Mouse (Mus musculus) spleen, adult 2 months (tissue): ENCODE measurements at regions not wholly inside any gene's neighbourhood (a gene's known extent, or its start where the extent isn't known, plus 50 kb on each side); places are given as distances from the start of the nearest gene placed in this dataset.

ENCODE experiments used
- DNase-seq, 2 experiments: peaks; one replicate each; pipeline versions ENCODE4 v3.0.0 to v3.0.0-alpha.2; 2012 to 2021; ENCODE audit warnings: low spot score in 2 of 2, low read depth in 1 of 2
- H3K27ac ChIP-seq: fragments of 200-500 bp; 2 replicates; pipeline ENCODE4 v1.5.1; 2012; ENCODE audit warnings: low read length, inconsistent platforms; ENCODE audit not compliant: insufficient read depth
- H3K27me3 ChIP-seq: fragments of 200-500 bp; 2 replicates; pipeline ENCODE4 v1.6.1; 2012; ENCODE audit warnings: mild to moderate bottlenecking, moderate library complexity, low read length, inconsistent platforms; ENCODE audit not compliant: control insufficient read depth, insufficient read depth
- H3K36me3 ChIP-seq: fragments of 200-500 bp; 2 replicates; pipeline ENCODE4 v1.6.1; 2012; ENCODE audit warnings: mild to moderate bottlenecking, low read length, inconsistent platforms; ENCODE audit not compliant: control insufficient read depth, insufficient read depth
- H3K4me1 ChIP-seq: fragments of 200-500 bp; 2 replicates; pipeline ENCODE4 v1.6.1; 2011; ENCODE audit warnings: inconsistent platforms; ENCODE audit not compliant: control insufficient read depth, insufficient read depth, insufficient read length
- H3K4me3 ChIP-seq: fragments of 200-500 bp; 2 replicates; pipeline ENCODE4 v1.5.1; 2011; ENCODE audit warnings: mild to moderate bottlenecking, inconsistent platforms; ENCODE audit not compliant: insufficient read depth, insufficient read length; ENCODE audit errors: extremely low read depth
- CTCF ChIP-seq: fragments of 200-500 bp; IDR thresholded peaks from 2 replicates; pipeline ENCODE4 v1.5.1; 2011; ENCODE audit warnings: mild to moderate bottlenecking, inconsistent platforms; ENCODE audit not compliant: insufficient read depth, insufficient read length, insufficient replicate concordance; ENCODE audit errors: extremely low read depth
- POLR2A ChIP-seq: fragments of 200-500 bp; IDR thresholded peaks from 2 replicates; pipeline ENCODE4 v1.6.1; 2011; ENCODE audit warnings: low read depth, low read length, inconsistent platforms
- WGBS: fragments of 180-500 bp; shearing (Covaris S2); methylation state at CpG from one replicate; pipeline ENCODE4 v1.1.7; 2018; 5-methylcytosine and 5-hydroxymethylcytosine counted together

GRCm38 (mm10) chr1:83731682-83732081, 323.7 kb upstream of the Sphkap start:
- H3K36me3 ChIP-seq, result no peaks in the 10 kb centered on the region
- H3K4me3 ChIP-seq, result no peak overlapping the region
- no peaks in the 10 kb centered on the region for H3K27me3 ChIP-seq
- H3K4me1 ChIP-seq, result no peaks in the 10 kb centered on the region
- no peak for DNase-seq
- TF ChIP-seq CTCF (no peak), POLR2A (no peak)
- WGBS, result 6% methylated on average over 1 of the region's 1 CpGs
- H3K27ac ChIP-seq, result no peak overlapping the region

- 81% methylated on average over 6 of the region's 6 CpGs for WGBS
- H3K4me1 ChIP-seq, result no peaks in the 10 kb centered on the region
- no peaks in the 10 kb centered on the region for H3K27me3 ChIP-seq
- no peak overlapping the region for H3K27ac ChIP-seq
- no peak overlapping the region for H3K4me3 ChIP-seq
- DNase-seq, result no peak
- no peak for TF ChIP-seq POLR2A
- no peaks in the 10 kb centered on the region for H3K36me3 ChIP-seq
Measured at GRCm38 (mm10) chr1:83728810-83729209, 320.8 kb upstream of the Sphkap start.

- Histone ChIP-seq H3K36me3 (no peaks in the 10 kb centered on the region), H3K4me3 (no peak overlapping the region), H3K27me3 (no peaks in the 10 kb centered on the region), H3K4me1 (no peaks in the 10 kb centered on the region), H3K27ac (no peak overlapping the region)
- 90% methylated on average over 4 of the region's 4 CpGs for WGBS
- TF ChIP-seq CTCF, result no peak
- no peak for TF ChIP-seq POLR2A
- DNase-seq, result no peak
Measured at GRCm38 (mm10) chr1:83727938-83728337, 319.9 kb upstream of the Sphkap start.

GRCm38 (mm10) chr1:83727215-83727614, 319.2 kb upstream of the Sphkap start:
- Histone ChIP-seq H3K36me3 (no peaks in the 10 kb centered on the region), H3K4me3 (no peak overlapping the region), H3K4me1 (no peaks in the 10 kb centered on the region), H3K27ac (no peak overlapping the region), H3K27me3 (no peaks in the 10 kb centered on the region)
- DNase-seq, result peak in 1 of 2 experiments; percentile 2
- 91% methylated on average over 4 of the region's 4 CpGs for WGBS
- TF ChIP-seq POLR2A (no peak), CTCF (no peak)

GRCm38 (mm10) chr1:83723096-83723495, 315.1 kb upstream of the Sphkap start:
- DNase-seq, result no peak
- H3K27ac ChIP-seq, result no peak overlapping the region
- no peak for TF ChIP-seq POLR2A
- no peak for TF ChIP-seq CTCF
- H3K36me3 ChIP-seq, result no peaks in the 10 kb centered on the region
- no peaks in the 10 kb centered on the region for H3K4me1 ChIP-seq
- WGBS, result 79% methylated on average over 1 of the region's 1 CpGs
- no peaks in the 10 kb centered on the region for H3K27me3 ChIP-seq
- H3K4me3 ChIP-seq, result no peak overlapping the region

- DNase-seq, result no peak
- no peaks in the 10 kb centered on the region for H3K27me3 ChIP-seq
- no peak overlapping the region for H3K4me3 ChIP-seq
- no peak overlapping the region for H3K27ac ChIP-seq
- H3K4me1 ChIP-seq, result no peaks in the 10 kb centered on the region
- TF ChIP-seq CTCF (no peak), POLR2A (no peak)
- H3K36me3 ChIP-seq, result no peaks in the 10 kb centered on the region
- WGBS, result 89% methylated on average over 1 of the region's 1 CpGs
Measured at GRCm38 (mm10) chr1:83720166-83720565, 312.2 kb upstream of the Sphkap start.

GRCm38 (mm10) chr1:83717056-83717455, 309.1 kb upstream of the Sphkap start:
- TF ChIP-seq POLR2A (no peak), CTCF (no peak)
- no peak overlapping the region for H3K27ac ChIP-seq
- no peaks in the 10 kb centered on the region for H3K27me3 ChIP-seq
- H3K4me3 ChIP-seq, result no peak overlapping the region
- no peak for DNase-seq
- H3K36me3 ChIP-seq, result no peaks in the 10 kb centered on the region
- H3K4me1 ChIP-seq, result no peaks in the 10 kb centered on the region
- 0% methylated on average over 1 of the region's 1 CpGs for WGBS
